Mouse (Mus musculus) E14TG2a.4 (cell line): ENCODE data around the gene Gpatch8.

Experiments
- H3K27me3 ChIP-seq: 2 replicates; pipeline ENCODE4 v1.6.1; 2014; ENCODE audit warnings: low read length, control low read depth; ENCODE audit not compliant: insufficient read depth
- H3K36me3 ChIP-seq: 2 replicates; pipeline ENCODE4 v1.6.1; 2014; ENCODE audit warnings: low read length, control low read depth; ENCODE audit not compliant: insufficient read depth
- H3K4me1 ChIP-seq: replicated peaks from 2 replicates; pipeline ENCODE4 v1.6.1; 2014; ENCODE audit warnings: low read depth, low read length, control low read depth
- H3K4me3 ChIP-seq: replicated peaks from 2 replicates; pipeline ENCODE4 v1.5.1; 2014; ENCODE audit warnings: mild to moderate bottlenecking, low read length
- H3K9me3 ChIP-seq: 2 replicates; pipeline ENCODE4 v1.6.1; 2014; ENCODE audit warnings: low read length, control low read depth
- CTCF ChIP-seq: conservative IDR thresholded peaks from 2 replicates; pipeline ENCODE4 v1.5.1; 2014; ENCODE audit warnings: low read length
- NANOG ChIP-seq: IDR thresholded peaks from 2 replicates; pipeline ENCODE4 v1.6.1; 2014; ENCODE audit warnings: borderline replicate concordance, low read length, mixed read lengths
- POU5F1 ChIP-seq: IDR thresholded peaks from 2 replicates; pipeline ENCODE4 v1.6.1; 2014; ENCODE audit warnings: low read length, borderline replicate concordance

Gpatch8 gene

DNA sequence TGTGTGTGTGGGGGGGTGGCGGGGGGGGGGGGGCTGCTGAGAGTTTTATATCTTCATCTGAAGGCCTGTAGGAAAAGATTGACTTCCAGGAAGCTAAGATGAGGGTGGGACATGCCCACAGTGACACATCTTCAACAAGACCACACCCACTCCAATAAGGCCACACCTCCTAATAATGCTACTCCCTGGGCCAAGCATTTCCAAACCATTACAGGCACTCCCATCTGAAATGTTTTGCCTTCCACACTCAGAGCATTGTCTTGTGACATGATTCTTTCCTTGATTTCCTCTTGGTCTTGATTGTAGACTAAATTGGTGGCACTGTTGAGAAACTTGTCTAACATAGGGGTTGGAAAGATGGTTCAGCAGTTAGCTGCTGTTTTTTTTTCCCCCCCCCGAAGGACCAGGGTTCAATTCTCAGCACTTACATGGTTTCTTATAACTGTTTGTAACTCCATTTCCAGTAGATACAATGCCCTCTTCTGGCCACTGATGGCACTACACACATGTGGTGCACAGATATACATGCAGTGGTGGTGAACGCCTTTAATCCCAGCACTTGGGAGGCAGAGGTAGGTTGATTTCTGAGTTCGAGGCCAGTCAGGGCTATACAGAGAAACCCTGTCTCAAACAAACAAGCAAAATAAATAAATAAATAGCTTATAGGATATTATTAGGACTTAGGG is 30.4 kb upstream of the Gpatch8 start:
- H3K9me3 ChIP-seq, result peaks cover 5% of the 10 kb centered on the region
- H3K4me1 ChIP-seq, result peaks cover 49% of the 10 kb centered on the region
- peaks cover 8% of the 10 kb centered on the region for H3K36me3 ChIP-seq
- TF ChIP-seq CTCF, result peak; percentile 39
- no peak for TF ChIP-seq NANOG
- no peak overlapping the region for H3K4me3 ChIP-seq
- no peaks in the 10 kb centered on the region for H3K27me3 ChIP-seq

DNA sequence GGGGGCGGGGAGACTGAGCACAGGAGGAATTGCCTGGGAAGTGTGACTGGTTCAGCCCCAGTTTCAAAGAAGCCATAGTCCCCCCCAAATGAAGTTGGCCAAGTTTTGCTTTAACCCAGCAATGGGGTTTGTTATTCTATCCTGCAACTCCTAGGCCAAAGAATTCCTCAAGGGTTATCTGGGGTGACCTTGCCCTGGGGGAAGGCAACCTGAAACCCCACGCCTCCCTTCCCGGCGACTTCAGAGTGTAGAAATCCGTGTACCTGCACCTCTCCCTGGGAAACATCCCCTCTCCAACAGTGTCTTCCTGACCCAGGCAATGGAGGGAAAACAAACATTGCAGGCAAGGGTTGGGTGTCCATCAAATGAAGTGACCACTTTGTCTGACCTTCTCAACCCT is 26.5 kb upstream of the Gpatch8 start:
- TF ChIP-seq CTCF (no peak), POU5F1 (no peak), NANOG (no peak)
- H3K4me3 ChIP-seq, result peak overlapping the region; percentile 69
- no peaks in the 10 kb centered on the region for H3K27me3 ChIP-seq
- H3K9me3 ChIP-seq, result peaks cover 5% of the 10 kb centered on the region
- peaks cover 8% of the 10 kb centered on the region for H3K36me3 ChIP-seq
- H3K4me1 ChIP-seq, result peaks cover 78% of the 10 kb centered on the region

DNA sequence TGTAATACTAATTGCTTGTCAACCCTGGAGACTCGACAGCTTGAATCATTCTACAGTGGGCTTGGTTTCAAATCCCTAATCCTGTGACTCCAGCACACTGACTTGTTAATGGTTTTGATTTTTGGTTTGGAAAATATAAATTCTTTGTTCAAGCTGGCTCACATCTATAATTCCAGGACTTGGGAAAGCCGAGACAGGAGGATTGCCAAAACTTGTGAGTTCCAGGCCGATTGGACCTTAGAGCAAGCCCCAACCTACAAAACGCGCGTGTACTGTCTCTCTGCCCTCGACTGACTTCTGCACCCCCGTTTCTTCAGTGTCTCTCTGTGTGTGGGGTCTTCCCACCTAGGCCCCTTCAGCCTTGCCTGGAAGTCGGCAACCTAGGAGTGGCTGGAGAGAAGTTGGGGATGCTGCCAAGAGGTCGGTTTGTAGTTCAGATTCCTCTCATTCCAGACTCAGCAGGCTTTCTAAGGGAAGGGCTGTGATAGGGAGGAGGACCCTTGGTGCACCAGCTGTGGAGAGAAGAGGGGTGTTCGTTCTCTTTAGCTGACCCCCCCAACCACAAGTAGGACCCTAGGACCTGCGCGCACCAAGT is 25.9 kb upstream of the Gpatch8 start:
- Histone ChIP-seq H3K36me3 (peaks cover 8% of the 10 kb centered on the region), H3K4me1 (peaks cover 84% of the 10 kb centered on the region), H3K9me3 (peaks cover 5% of the 10 kb centered on the region), H3K27me3 (no peaks in the 10 kb centered on the region), H3K4me3 (peak overlapping the region; percentile 69)
- TF ChIP-seq POU5F1 (no peak), NANOG (no peak), CTCF (no peak)

DNA sequence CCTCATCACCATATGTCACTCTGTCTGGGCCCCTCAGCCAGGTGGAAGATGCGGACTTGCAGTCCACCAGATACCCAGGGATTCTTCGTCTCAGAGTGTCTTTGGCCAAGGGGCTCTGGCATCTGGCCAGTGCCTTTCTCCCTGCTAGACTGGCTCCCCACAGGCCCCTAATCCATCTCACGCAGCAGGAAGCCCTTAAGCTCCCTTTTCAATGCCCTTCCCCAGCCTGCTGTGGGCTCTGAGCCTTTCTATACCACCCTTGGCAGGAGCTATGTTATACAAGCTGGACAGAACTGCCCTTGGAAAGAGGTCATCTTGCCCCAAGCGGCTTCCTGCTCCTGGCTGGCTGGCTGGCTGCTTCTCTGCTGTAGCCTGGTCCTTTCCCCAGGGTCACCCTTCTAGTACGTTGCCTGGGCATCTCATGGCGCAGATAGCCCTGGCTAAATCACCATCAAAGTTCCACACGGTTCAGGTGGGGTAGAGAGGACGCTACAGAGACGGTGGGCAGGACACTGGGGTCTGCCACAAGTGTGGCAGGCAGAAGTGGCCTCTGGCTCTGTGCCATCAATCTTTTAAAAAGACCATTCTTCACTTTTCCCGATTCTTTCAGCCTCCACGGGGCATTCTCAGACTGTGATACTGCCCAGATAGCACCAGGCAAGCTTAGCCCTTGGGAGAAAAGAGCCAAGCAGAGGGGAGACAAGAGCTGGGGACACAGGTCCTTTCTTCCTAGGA is 25.3 kb upstream of the Gpatch8 start:
- Histone ChIP-seq H3K27me3 (no peaks in the 10 kb centered on the region), H3K4me3 (peak overlapping the region; percentile 69), H3K9me3 (peaks cover under 1% of the 10 kb centered on the region), H3K4me1 (peaks cover 90% of the 10 kb centered on the region), H3K36me3 (peaks cover 5% of the 10 kb centered on the region)
- TF ChIP-seq CTCF (no peak), POU5F1 (no peak), NANOG (no peak)

DNA sequence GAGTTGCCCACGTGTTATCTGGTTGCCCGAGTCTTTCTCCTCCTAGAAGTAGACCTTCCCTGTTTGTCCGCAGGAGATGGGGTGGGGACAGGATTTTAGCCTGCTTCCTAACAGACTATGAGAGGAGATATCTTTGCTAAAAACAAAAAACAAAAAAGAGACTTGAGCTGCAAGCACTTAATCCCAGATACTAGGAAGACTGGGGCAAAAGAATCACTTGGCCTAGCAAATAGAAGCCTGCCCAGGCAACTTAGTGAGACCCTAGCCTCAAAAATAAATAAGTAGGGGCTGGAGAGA is 23.8 kb upstream of the Gpatch8 start:
- no peaks in the 10 kb centered on the region for H3K36me3 ChIP-seq
- H3K4me1 ChIP-seq, result peaks cover 96% of the 10 kb centered on the region
- no peaks in the 10 kb centered on the region for H3K9me3 ChIP-seq
- TF ChIP-seq CTCF, result no peak
- H3K27me3 ChIP-seq, result no peaks in the 10 kb centered on the region
- peak overlapping the region; percentile 70 for H3K4me3 ChIP-seq

DNA sequence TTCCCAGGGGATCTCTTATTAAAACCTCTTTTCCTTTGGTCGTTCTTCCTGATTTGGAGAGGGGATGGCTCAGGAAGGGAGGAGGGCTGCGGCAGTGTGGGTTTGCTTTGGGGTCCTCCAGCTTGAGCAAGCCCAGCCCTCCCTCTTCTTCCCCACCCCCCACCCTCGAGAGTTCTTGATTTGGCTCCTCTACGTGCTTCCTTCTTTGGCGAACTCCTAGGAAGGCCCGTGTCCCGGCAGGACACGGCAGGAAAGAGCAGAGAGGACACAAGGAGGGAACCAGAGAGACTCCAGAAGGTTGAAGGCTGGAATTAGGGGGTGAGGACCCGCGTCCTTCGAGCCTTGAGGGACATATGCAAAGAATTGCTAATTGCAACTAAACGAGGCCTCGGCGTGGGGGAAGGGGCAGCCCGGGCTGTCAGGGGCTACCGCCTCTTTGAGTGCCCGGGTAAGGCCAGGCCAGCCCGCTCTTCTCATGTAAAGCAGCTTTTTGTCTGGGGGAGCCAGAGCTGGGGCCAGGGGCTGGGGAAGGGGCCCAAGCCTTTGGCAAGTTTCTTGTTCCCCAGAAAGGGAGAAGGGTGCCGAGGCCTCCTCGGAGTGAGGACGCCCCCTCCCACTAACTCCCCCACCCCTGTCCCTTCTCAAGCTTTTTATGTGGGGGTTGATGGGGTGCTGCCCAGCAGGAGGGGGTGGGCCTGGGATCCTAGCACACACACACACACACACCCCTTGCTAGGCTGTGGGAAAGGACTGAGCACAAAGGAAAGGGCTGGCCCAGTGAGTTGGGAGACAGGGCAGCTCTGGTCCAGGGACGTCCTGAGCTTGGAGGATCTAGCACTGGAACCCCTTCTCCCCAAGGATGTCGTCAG is 23.2 kb upstream of the Gpatch8 start, which contains the start of gene Gm11627:
Gm11627 (minus strand) TSS at position 297 of the 869 bp plus-strand sequence.
- H3K9me3 ChIP-seq, result no peaks in the 10 kb centered on the region

DNA sequence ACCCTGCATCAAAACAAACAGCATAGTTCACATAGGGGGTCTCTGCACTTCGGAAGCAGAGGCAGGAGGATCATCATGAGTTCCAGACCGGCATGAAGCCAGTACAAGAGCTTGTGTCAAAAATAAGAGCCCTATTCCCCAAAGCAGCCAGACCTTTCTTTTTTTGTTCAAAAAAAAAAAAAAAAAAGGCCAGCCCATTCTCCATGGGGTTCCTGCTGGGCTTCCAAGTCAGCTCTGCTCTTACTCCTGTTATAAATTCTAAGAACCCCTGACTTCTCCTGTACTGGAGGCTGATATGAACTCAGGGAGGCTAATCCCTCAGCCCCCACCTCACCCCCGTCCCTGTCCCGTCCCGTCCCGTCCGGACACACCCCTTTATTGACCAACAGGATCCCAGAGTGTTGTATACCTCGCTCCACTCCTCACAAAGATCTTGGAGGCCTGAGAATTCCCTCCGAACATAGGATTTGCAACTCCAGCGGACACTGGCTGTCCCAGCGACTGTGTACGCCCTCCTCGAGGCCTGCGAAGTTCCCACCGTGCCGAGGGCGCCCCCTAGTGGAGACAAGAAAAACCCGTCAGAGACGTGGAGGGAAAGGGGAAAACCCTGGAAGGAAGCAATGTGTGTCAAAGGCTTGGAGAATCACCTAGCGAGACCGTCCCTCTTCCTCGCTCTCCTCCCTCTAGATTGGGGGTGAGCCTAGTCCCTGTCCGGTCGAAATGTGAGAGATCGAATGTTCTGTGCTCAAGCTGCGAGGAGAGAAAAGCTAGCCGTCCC is 22.3 kb upstream of the Gpatch8 start:
- no peak for TF ChIP-seq POU5F1
- TF ChIP-seq CTCF, result peak; percentile 87
- TF ChIP-seq NANOG, result no peak
- no peaks in the 10 kb centered on the region for H3K36me3 ChIP-seq
- peaks cover 86% of the 10 kb centered on the region for H3K4me1 ChIP-seq
- H3K9me3 ChIP-seq, result no peaks in the 10 kb centered on the region
- no peaks in the 10 kb centered on the region for H3K27me3 ChIP-seq
- peak overlapping the region; percentile 70 for H3K4me3 ChIP-seq

More for the DNA sequence above, 23.2 kb upstream of the Gpatch8 start, which contains the start of gene Gm11627:
- no peak for TF ChIP-seq CTCF
- TF ChIP-seq NANOG, result no peak
- no peak for TF ChIP-seq POU5F1
- peaks cover 93% of the 10 kb centered on the region for H3K4me1 ChIP-seq
- H3K27me3 ChIP-seq, result no peaks in the 10 kb centered on the region
- no peaks in the 10 kb centered on the region for H3K36me3 ChIP-seq
- H3K4me3 ChIP-seq, result peak within 1 kb of the TSS; percentile 70
